Mouse (Mus musculus) adrenal gland, postnatal 10 days (tissue): ENCODE measurements around the gene Defb42. TPM values are rescaled to one million over a fixed set of nuclear protein-coding genes. Genes with fewer than 3 reads are reported as not detected.

Experiments used
- DNase-seq: peaks from one replicate; pipeline ENCODE4 v3.0.0; 2021; ENCODE audit warnings: mixed read lengths
- long read RNA-seq, 2 experiments: library from polyadenylated mRNA; stranded (forward); transcript quantifications; one replicate each; pipeline ENCODE4 v2.0.0; 2021
- total RNA-seq, 2 experiments: library from RNA; stranded (reverse); gene quantifications; 2 replicates each; pipeline ENCODE4 v1.2.3; 2021

The Defb42 gene
- total RNA-seq = 1 to 10 TPM; 1.9 to 3.9 TPM
- long read RNA-seq, experiment 1, partial matches to known transcripts = 0 of 3 reads
- long read RNA-seq, experiment 1, other reads (novel, unspliced or antisense) = 0 of 3 reads
- long read RNA-seq, experiment 2 = 0 reads

DNA sequence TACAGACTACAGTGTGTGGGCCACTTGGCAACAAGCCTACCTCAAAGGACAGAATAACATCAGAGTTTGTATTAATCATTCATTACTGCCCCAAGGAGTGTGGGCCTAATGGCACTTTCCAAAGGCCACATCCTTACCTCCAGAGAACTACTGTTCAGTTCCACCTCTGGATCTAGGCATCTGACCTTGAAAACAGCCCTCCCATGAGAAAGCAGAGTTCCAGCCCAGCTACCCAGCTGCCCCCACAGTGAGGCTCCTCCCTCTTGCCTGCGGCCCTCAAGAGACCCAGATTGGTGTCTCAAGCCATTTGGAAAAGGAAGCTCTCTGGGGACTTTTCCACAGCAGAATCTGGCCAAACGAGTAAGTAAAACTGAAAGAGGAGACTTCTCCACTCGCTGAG lies at the start of gene Defb42:
Gene Defb42 (plus strand): TSS at position 301 of the 400 bp plus-strand sequence.
- DNase-seq = peak; percentile 40

DNA sequence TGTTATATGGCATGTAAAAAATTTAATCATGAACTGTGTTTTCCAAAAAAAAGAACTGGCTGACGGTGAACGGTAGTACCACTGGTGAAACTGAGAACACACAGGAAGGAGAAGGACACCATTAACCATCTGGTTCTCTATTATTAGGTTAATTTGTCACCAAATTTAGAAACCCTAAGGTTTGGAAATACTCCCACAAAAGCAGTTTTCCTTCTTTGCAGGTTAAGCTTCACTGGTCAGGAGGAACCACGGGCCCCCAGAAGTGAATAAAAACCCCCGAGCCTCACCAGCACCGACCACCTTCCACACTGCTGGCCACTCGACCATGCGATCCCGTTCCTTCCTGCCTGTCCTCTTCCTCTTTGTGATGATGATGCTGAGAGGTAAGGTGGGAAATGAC lies 49.0 kb upstream of the Defb42 start, which contains the start of gene Defb47:
Gene Defb47 (plus strand): TSS at position 301 of the 400 bp plus-strand sequence.
- no peak for DNase-seq

DNA sequence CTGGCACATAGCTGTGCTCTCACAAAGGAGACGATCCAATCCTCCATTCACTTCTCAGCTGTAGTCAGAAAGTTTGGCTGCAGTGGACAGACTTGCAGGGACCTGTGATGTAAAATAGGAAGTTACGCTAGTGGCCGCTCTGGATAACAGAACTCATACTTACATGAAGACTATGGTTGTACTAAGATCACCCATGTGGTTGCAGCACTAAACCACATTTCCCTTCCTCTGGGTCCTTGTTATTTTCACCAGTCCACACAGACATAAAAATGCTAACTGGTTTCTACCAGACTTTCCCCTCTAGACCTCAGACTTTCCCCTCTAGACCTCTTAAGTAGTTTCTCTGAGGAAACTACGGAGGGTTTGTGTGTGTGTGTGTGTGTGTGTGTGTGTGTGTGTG lies 47.8 kb upstream of the Defb42 start:
- no peak for DNase-seq

DNA sequence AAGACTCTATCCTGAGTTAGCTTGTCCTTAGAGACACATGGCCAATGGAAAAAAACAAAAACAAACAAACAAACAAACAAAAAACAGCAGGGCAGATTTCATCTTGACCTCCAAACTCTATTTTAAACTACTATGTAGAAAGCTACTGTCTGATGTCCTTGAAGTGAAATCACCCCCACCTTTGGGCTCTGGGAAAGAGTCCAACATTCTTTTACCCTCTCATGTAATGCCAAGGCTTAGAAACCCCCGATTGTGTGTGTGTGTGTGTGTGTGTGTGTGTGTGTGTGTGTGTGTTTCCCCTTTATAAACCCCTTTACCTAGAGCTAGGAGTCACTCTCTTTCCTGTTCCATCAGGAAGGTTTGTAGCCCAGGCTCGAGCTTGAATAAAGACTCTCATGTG lies 44.2 kb upstream of the Defb42 start:
- peak; percentile 42 for DNase-seq

DNA sequence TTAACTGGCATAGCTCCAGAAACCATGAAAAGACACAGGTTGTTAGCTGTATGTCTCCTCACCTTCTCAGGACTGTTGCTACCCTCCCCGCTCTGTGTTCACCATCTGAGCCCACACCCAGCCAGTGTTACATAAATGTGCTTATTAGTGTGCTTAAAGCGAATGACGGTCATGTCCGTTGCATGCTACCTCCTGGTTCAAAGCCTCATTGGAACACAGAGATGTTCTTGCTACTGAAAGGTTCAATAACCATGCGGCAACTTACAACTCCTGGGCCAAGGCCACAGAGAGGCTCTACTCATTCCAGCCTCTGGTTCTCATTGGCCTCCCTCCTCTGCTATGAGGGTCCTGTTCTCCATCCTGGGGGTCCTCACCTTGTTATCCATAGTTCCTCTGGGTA lies 35.3 kb upstream of the Defb42 start, which contains the start of gene Defb43:
Gene Defb43 (plus strand): TSS at position 301 of the 400 bp plus-strand sequence.
- no peak for DNase-seq

DNA sequence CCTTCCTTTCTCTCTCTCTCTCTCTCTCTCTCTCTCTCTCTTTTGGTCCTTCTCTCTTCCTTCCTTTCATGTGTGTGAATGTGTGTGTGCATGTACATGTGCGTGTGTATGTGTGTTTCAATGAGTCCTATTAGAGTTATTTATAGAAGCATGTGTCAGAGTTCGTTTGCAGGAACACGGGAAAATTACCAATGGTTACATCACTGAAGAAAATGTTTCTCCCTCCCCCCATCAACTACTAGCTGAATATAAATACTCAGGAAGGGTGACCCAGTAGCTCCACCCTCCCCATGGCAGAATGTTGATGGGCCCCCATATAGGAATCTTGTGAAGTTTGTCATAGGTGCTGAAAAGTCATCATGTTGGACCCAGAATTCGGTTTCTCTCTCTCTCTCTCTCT lies 33.7 kb upstream of the Defb42 start:
- no peak for DNase-seq

DNA sequence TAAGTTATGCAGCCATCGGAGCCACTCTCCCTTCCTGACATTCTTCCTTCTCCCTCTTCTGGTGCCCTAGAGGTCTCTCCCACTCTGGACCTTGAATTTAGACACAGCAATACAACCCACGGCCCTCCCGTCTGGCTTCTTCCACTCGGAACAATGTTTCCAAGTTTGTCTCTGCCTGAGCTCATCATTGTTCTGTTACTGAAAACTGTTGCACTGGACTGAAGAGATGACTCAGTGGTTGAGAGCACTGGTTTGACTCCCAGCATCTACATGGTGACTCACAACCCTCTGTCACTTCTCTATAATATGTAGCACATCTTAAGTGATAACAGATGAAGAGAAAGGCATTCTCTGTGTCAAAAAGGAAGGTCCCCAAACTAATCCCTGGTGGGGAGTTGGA lies 32.1 kb upstream of the Defb42 start:
- no peak for DNase-seq

DNA sequence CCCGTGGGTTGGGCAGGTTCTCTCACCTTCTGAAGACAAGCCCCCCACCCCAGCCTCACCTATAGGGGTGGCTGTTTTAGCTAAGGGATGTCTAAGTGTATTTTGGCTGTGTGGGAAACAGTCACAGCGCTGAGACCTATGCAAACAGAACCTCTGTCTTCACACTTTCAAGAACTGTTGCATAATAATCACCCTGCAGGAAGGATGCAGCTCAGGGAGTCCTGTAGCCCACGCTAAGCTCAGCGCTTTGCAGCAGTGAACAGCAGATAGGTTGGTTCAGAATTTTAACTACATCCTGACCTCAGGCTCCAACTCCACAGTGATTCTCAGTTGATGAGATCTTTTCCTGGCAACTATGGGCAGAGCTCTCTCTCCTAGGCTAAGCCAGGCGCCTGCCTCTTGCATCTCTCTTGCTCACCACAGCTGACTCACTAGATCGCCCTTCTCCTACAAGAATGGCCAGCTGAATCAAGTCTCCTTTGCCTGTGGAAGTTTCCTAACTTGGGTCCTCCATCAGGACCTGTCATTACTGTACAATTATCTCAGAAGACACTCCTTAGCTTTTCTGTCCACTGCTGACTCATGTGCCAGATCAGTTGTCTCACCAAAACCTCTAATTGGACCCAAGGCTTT lies 26.2 kb upstream of the Defb42 start:
- peak; percentile 5 for DNase-seq

DNA sequence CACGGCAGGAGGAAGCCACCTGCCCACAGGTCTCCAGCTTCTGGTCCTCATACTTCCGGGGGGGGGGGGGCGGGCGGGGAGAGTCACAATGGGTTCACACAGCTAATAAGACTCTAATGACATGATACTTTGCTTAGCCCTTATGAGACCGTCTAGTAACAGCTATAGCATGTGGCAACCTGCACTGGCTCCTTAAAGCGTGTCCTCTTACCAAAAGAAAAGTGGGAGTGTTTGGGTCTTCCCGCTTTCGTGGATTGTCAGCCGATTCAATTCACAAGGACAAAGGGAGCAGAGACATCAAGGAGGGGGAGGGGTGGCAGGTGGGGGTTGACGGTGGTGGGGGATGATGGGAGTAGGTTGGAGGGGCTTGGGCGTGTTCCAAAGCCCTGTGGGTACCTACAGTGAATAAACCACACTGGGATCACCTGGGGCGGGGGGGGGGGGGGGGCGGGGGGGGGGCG lies 3.1 kb downstream of the Defb42 start, which contains the start of gene Defb30:
Gene Defb30 (minus strand): TSS at position 51 of the 461 bp plus-strand sequence.
- no peak for DNase-seq

DNA sequence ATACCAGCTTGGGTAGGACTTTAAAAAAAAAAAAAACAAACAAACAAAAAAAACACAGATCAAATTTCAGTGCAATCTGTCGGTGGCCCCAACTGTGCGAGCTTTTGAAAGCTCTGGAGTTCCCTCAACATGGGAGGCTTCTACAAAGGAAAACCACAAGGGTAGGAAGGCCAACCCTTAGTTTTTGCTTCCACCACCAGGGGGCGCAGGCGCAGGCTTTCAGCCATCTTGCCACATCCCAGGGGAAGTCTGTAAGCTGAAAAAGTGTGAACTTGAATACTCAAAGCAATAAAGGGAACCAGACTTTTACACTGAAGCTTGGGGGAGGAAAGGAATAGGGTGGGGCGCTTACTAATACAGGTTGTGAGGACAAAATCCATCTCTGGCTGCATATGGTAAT lies 4.0 kb downstream of the Defb42 start:
- peak; percentile 88 for DNase-seq

DNA sequence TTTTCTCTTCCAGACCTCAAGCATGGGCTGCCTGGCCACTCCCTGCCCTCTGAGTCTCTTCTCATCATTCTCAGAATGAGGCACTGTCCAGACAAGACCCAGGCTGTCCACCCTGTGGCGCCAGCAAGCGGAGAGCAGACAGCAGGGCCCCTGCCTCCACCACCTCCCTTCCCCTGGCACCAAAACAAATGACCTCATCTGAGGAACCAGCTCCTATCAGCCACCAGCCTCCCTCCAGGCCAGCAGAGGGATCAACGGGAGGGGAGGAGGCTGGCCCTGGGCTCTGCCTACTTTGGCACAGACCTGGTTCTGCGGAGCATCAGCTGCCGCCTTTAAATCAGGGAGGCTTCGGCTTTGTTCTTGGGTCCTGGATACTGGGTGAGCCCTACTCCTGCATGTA lies 7.9 kb downstream of the Defb42 start:
- DNase-seq = peak; percentile 84

DNA sequence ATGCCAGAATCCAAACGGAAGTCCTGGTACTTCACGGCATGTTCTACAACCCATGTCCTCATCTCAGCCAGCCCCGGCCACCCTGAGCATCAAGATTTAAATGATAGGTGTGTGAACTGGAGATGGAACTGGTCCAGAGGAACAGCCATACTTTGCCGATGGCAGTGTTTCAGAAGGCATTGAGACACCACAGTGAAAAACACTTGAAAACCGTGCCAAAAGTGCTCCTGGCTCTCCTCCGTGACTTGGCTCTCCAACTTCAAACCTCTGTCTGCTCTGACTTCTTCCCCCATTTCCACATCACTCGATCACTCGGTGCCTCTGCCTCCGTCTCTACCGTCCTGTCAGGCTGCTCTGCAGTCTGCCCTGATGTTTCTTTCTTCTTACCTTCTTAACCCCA lies 13.6 kb downstream of the Defb42 start:
- peak; percentile 25 for DNase-seq

DNA sequence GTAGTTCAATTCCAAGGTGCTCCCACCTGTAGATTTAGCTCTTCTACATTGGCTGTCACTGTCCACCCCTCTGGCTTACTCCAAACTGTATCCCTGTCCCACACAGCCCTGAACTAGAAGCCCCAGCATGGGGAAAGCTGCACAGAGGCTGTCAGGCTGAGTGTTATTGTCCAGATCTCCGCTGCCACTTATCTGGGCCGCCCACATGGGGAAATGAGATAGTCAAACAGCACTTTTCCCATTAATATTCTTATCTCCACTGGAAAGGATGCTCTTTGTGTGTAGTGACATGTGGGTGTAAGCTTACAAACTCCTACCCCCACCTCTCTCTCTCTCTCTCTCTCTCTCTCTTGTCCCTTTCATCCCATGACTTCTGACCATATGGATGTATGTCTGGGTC lies 15.4 kb downstream of the Defb42 start:
- no peak for DNase-seq

DNA sequence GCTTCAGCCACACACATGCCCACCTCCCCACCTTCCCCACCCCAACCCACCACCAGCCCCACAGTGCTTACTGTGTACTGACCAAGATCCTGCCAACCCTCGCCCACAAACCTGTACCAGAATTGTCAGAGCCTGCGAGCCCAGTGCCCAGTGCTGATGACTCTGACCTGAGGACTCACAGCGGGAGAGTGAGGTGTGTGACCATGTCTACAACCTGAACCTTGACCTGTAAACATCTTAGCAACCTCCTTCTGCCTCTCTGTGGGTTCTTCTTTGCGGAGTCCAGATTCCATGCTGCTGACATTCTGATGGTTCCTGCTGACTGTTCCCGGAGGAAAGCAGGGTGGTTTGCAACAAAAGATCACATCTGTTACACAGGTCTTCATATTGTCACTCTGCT lies 18.6 kb downstream of the Defb42 start:
- DNase-seq = no peak

DNA sequence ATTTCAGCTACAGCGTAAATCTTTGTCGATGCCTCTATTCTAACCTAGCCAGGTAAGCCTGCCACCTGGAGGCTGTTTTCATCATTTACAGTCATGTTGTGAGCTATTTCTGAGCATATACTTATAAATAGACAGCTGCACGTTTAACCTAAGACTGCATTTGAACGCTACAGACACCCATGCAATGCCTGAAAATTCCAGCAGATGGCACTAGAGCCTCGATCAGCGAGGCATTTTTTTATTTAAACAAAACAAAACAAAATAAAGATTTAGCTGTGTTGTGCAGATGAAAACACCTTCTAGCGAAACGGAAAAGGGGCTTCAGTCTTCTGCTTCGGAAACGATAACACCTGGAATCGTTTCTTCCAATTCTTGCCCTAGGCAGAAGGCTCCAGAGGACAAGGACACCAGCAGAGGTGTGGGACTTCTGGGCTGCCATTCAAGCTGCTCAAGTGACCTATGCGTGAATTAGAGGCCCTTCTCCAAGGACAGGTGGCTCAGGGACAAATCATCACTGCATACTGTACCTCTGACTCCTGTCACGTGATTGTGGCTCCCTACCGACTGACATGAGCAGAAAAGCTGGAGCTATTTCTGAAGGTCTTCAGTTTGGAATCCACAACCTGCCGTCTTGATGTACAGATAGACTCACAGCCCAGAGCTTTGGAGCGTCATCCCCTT lies 20.0 kb downstream of the Defb42 start:
- peak; percentile 85 for DNase-seq

DNA sequence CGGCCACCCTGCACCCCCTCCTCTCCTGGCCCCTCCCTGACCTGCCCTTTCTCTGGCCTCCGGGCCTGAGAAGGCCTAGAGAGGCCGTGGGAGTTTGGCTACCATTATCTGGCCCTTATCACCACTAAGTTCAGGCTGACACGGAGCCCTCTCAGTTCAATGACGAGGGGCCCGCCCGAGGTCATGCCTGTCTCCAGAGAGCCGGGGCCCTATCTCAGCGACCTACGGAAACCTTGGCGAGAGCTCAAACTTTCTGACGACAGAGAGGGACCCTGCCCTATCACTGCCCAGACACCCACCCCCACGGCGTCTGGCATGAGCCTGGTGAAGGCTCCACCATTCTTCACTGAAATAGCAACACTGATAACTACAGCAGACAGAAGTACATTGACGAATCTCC lies 20.9 kb downstream of the Defb42 start:
- DNase-seq = peak; percentile 38

Other genes with a start within 250 kb of the Defb42 start
- gene Wdfy2, start 209.3 kb upstream of the Defb42 start, total RNA-seq = 10 to 100 TPM; 25.5 to 29.0 TPM
- gene Defb48, start 62.5 kb upstream of the Defb42 start, total RNA-seq = not detected
- gene Defb47, start 48.9 kb upstream of the Defb42 start, total RNA-seq = not detected
- not detected for gene Defb43, start 35.2 kb upstream of the Defb42 start, total RNA-seq
- not detected for gene Defb30, start 3.0 kb downstream of the Defb42 start, total RNA-seq